Mouse (Mus musculus) midbrain, embryonic 13.5 days (tissue): ENCODE measurements at regions not wholly inside any gene's neighbourhood (a gene's known extent, or its start where the extent isn't known, plus 50 kb on each side); places are given as distances from the start of the nearest gene placed in this dataset.

Experiments
- ATAC-seq: fragments of 200-750 bp; cut with Nextera tagmentation; 2 replicates; pipeline ENCODE4 v1.8.0; 2017; ENCODE audit warnings: mild to moderate bottlenecking, moderate TSS enrichment, moderate library complexity
- H3K27ac ChIP-seq: fragments of 300-500 bp; sonication (generic); 2 replicates; pipeline ENCODE4 v1.5.1; 2015; ENCODE audit warnings: inconsistent platforms, mild to moderate bottlenecking, moderate library complexity
- H3K27me3 ChIP-seq: fragments of 300-500 bp; sonication (generic); 2 replicates; pipeline ENCODE4 v1.6.1; 2015; ENCODE audit warnings: mild to moderate bottlenecking, inconsistent platforms
- H3K36me3 ChIP-seq: fragments of 300-500 bp; sonication (generic); 2 replicates; pipeline ENCODE4 v1.6.1; 2015; ENCODE audit warnings: mild to moderate bottlenecking, inconsistent platforms
- H3K4me1 ChIP-seq: fragments of 300-500 bp; sonication (generic); replicated peaks from 2 replicates; pipeline ENCODE4 v1.6.1; 2015; ENCODE audit warnings: inconsistent platforms
- H3K4me2 ChIP-seq: fragments of 300-500 bp; sonication (generic); replicated peaks from 2 replicates; pipeline ENCODE4 v1.6.1; 2015; ENCODE audit warnings: moderate library complexity, mild to moderate bottlenecking, inconsistent platforms
- H3K4me3 ChIP-seq: fragments of 300-500 bp; sonication (generic); replicated peaks from 2 replicates; pipeline ENCODE4 v1.5.1; 2015; ENCODE audit warnings: mild to moderate bottlenecking, inconsistent platforms
- H3K9ac ChIP-seq: fragments of 300-500 bp; sonication (generic); replicated peaks from 2 replicates; pipeline ENCODE4 v1.6.1; 2015; ENCODE audit warnings: mild to moderate bottlenecking, inconsistent platforms
- H3K9me3 ChIP-seq: fragments of 300-500 bp; sonication (generic); 2 replicates; pipeline ENCODE4 v1.6.1; 2016; ENCODE audit warnings: mild to moderate bottlenecking, inconsistent platforms
- WGBS: fragments of 180-500 bp; shearing (Covaris S2); methylation state at CpG from one replicate; pipeline ENCODE4 v1.1.7; 2015; 5-methylcytosine and 5-hydroxymethylcytosine counted together

GRCm38 (mm10) chr17:83159634-83160033 lies 55.5 kb upstream of the Pkdcc start:
- H3K4me3 ChIP-seq, result no peak overlapping the region
- H3K9ac ChIP-seq, result no peak overlapping the region
- peaks cover 8% of the 10 kb centered on the region; the same call in 1 of the 2 replicates for H3K27me3 ChIP-seq
- H3K27ac ChIP-seq, result no peak overlapping the region
- H3K4me2 ChIP-seq, result no peak overlapping the region
- H3K4me1 ChIP-seq, result 0 out of 2 replicates have a peak, but pooled peaks cover 5% of the 10 kb centered on the region
- no peak for ATAC-seq
- WGBS, result 85% methylated on average over 4 of the region's 4 CpGs
- no peaks in the 10 kb centered on the region for H3K9me3 ChIP-seq
- no peaks in the 10 kb centered on the region for H3K36me3 ChIP-seq

DNA sequence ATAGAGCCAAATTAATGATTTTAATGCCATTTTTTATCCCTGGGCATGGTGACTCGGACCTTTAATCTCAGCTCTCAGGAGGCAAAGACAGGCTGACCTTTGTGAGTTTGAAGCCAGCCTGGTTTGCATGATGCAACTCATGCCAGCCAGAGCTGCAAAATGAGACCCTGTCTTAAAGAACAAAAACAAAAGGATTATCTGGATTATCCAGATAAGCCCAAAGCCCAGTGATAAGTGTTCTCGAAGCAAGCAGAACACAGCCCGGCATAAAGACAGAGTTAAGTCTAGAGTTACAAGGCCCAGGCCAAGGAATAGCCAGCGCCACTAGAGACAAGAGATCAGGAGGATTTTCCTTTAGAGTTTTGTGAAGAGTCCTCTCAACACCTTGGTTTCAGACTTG lies 54.8 kb upstream of the Pkdcc start:
- 41% methylated on average over 4 of the region's 4 CpGs for WGBS

DNA sequence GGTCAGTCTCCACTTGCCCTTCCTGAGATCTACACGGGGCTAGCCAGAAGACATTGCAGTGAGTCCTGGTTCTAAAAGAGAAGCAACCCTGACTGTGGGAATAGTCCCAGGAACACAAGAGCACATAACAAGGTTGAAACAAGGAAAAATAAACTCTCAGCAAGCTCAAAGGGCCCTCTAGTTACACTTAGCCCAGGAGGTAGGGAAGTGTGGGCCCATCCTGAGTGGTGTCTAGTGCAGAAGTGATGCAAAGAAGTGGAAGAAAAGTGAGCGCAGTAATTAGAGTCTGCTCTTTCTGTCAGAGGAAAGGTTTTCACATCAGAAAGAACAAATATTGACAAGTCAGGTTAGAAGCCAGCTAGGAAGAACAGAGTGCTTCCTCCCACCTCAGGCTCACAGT lies 53.4 kb upstream of the Pkdcc start:
- Histone ChIP-seq H3K9me3 (no peaks in the 10 kb centered on the region), H3K36me3 (no peaks in the 10 kb centered on the region), H3K4me2 (no peak overlapping the region), H3K27ac (no peak overlapping the region), H3K27me3 (peaks cover 20% of the 10 kb centered on the region; the same call in 1 of the 2 replicates), H3K4me1 (peaks cover 14% of the 10 kb centered on the region), H3K9ac (no peak overlapping the region), H3K4me3 (no peak overlapping the region)
- 83% methylated on average over 2 of the region's 2 CpGs for WGBS
- ATAC-seq, result no peak

More for the DNA sequence above, 54.8 kb upstream of the Pkdcc start:
- no peak overlapping the region for H3K27ac ChIP-seq
- H3K4me3 ChIP-seq, result no peak overlapping the region
- H3K36me3 ChIP-seq, result no peaks in the 10 kb centered on the region
- no peak overlapping the region for H3K9ac ChIP-seq
- H3K4me2 ChIP-seq, result no peak overlapping the region
- peaks cover 11% of the 10 kb centered on the region; the same call in 1 of the 2 replicates for H3K27me3 ChIP-seq
- no peaks in the 10 kb centered on the region for H3K9me3 ChIP-seq
- H3K4me1 ChIP-seq, result 0 out of 2 replicates have a peak, but pooled peaks cover 6% of the 10 kb centered on the region
- no peak for ATAC-seq

- no peaks in the 10 kb centered on the region for H3K36me3 ChIP-seq
- H3K9me3 ChIP-seq, result no peaks in the 10 kb centered on the region
- 49% methylated on average over 9 of the region's 9 CpGs for WGBS
- H3K4me3 ChIP-seq, result no peak overlapping the region
- H3K27ac ChIP-seq, result no peak overlapping the region
- peaks cover 20% of the 10 kb centered on the region; the same call in 1 of the 2 replicates for H3K27me3 ChIP-seq
- peaks cover 16% of the 10 kb centered on the region for H3K4me1 ChIP-seq
- H3K4me2 ChIP-seq, result no peak overlapping the region
- no peak overlapping the region for H3K9ac ChIP-seq
- no peak for ATAC-seq
Observed at GRCm38 (mm10) chr17:83163952-83164560, 51.0 kb upstream of the Pkdcc start.

DNA sequence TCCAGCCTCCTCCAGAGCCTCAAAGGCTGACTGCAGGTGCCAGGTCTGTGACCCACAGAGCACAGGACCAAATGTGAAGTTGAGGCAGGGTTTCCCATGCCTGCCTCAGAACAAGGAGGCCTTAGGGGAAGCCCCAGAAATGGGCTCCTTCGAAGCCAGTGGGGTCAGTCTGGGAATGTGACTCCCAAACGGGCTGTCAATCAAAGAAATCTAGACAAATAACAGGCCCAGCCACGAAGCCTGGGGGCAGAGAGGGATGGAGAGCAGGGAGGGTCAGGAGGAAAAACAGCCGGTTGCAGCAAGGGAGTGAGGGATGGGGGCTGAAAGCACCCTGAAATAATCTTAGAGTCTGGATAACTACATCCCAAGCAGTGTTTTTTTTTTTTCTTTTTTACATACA lies 50.4 kb upstream of the Pkdcc start:
- ATAC-seq, result no peak
- Histone ChIP-seq H3K27me3 (peaks cover 20% of the 10 kb centered on the region; the same call in 1 of the 2 replicates), H3K27ac (no peak overlapping the region), H3K4me2 (no peak overlapping the region), H3K36me3 (no peaks in the 10 kb centered on the region), H3K9ac (0 out of 2 replicates have a peak overlapping the region, but pooled peaks have one; percentile 19), H3K9me3 (no peaks in the 10 kb centered on the region), H3K4me1 (peaks cover 16% of the 10 kb centered on the region), H3K4me3 (no peak overlapping the region)
- 20% methylated on average over 4 of the region's 4 CpGs for WGBS

DNA sequence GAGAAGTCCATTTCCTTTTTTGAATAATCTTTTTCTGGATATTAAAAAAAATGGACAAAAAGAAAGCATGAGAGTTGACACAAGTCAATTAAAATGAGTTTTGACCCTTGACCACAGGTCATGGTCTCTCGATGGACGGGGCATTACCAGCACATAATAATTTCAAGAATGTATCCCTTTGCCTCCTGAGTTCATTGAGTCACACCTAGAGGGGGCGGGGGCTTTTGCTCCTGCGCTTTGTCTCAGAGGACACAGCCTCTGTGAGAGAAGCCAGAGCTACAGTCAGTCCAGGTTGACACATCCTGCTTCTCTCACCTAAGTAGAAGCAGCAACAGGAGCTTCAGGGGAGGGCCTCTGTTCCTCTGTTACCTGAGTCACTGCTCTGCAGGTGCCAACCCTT lies 50.0 kb upstream of the Pkdcc start:
- no peak overlapping the region for H3K27ac ChIP-seq
- no peak for ATAC-seq
- H3K27me3 ChIP-seq, result peaks cover 20% of the 10 kb centered on the region; the same call in 1 of the 2 replicates
- no peaks in the 10 kb centered on the region for H3K9me3 ChIP-seq
- no peak overlapping the region for H3K9ac ChIP-seq
- no peaks in the 10 kb centered on the region for H3K36me3 ChIP-seq
- H3K4me2 ChIP-seq, result no peak overlapping the region
- no peak overlapping the region for H3K4me3 ChIP-seq
- WGBS, result 71% methylated on average over 4 of the region's 4 CpGs
- H3K4me1 ChIP-seq, result peaks cover 16% of the 10 kb centered on the region
